Mouse (Mus musculus): ENCODE measurements at regions not wholly inside any gene's neighbourhood (a gene's known extent, or its start where the extent isn't known, plus 50 kb on each side); places are given as distances from the start of the nearest gene placed in this dataset.

DNA sequence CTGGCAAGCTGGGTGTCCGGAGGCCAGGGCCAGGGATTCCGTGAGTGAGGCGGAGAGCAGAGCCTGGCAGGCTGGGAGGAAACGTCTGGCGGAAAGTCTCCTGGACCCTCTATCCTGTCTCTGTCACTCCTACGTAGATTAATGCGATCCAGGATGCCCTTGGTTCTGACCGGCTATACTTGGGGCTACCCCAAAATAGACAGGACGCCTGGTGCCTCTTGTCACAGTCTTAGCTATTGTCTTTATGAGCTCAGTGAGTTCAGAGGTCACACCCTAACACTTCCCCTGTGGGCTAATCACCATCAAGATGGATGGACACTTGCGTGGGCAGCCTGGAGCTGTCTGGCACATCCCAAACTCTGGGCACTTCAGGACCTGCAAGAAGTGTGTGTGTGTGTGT is 258.9 kb downstream of the Dhx35 start:
- H3K4me3 ChIP-seq, result no peak overlapping the region
- H3K9me3 ChIP-seq, result no peaks in the 10 kb centered on the region
- peaks cover 4% of the 10 kb centered on the region; the same call in 1 of the 2 replicates for H3K27me3 ChIP-seq (replicated peaks)
- no peak overlapping the region for H3K4me2 ChIP-seq (replicated peaks)
- no peak overlapping the region for H3K9ac ChIP-seq
- WGBS, result 70% methylated on average over 10 of the region's 10 CpGs
- H3K4me1 ChIP-seq, result no peaks in the 10 kb centered on the region
- ATAC-seq (ENCODE audit: low FRiP score, low read depth), result 0 out of 2 replicates have a peak, but pooled peaks have one; percentile 9
- H3K36me3 ChIP-seq, result no peaks in the 10 kb centered on the region
- H3K27ac ChIP-seq, result no peak overlapping the region

- Histone ChIP-seq H3K27me3 (replicated peaks) (peaks cover 4% of the 10 kb centered on the region; the same call in 1 of the 2 replicates), H3K27ac (no peak overlapping the region), H3K9ac (no peak overlapping the region), H3K36me3 (no peaks in the 10 kb centered on the region), H3K4me3 (no peak overlapping the region), H3K4me2 (replicated peaks) (no peak overlapping the region), H3K9me3 (no peaks in the 10 kb centered on the region), H3K4me1 (no peaks in the 10 kb centered on the region)
- ATAC-seq (ENCODE audit: low FRiP score, low read depth), result peak; percentile 29; the same call in 1 of the 2 replicates
- 64% methylated on average over 4 of the region's 4 CpGs for WGBS
These were observed 259.3 kb downstream of the Dhx35 start for GRCm38 (mm10) chr2:159053936-159054335.

DNA sequence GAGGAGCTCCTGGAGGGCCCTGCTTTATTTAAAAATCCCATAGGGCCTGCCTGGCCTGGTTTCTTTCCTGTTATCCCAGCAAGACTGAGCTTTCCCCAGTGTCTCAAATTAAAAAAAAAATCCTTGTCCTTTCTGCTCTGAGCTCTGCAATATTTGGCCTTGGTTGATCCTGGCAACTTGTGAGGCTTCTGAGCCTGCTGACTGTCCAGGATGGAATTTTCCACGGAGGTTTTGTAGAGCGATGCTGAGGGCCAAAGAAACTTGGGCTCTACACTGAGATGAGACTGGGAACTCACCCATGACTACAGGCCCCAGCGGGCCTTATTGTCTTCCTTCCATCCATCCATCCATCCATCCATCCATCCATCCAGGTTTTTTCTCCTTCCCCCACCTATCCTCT is 259.8 kb downstream of the Dhx35 start:
- 94% methylated on average over 3 of the region's 3 CpGs for WGBS
- Histone ChIP-seq H3K9ac (no peak overlapping the region), H3K27me3 (replicated peaks) (peaks cover 4% of the 10 kb centered on the region; the same call in 1 of the 2 replicates), H3K4me1 (no peaks in the 10 kb centered on the region), H3K9me3 (no peaks in the 10 kb centered on the region), H3K36me3 (no peaks in the 10 kb centered on the region), H3K4me2 (replicated peaks) (no peak overlapping the region), H3K4me3 (no peak overlapping the region), H3K27ac (no peak overlapping the region)
- no peak for ATAC-seq (ENCODE audit: low FRiP score, low read depth)

DNA sequence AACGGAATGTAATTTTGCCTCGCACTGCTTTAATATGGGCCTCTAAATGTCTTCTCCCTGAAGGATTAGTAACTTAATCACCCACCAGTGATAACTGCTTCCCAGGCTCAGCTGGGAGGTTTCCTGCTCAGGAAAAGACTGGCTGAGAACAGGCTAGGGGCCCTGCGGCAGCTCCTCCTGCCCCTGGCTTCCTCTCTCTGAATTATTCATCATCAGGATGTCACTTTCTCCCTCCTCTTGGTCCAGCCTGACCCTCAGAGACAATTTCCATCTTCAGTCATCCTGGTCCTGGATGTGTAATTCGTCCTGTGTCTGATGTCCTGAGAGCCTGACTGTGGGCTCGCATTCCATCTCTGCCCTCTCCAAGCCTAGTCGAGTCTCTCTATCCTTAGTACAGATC is 261.2 kb downstream of the Dhx35 start:
- H3K9me3 ChIP-seq, result no peaks in the 10 kb centered on the region
- H3K4me2 ChIP-seq (replicated peaks), result no peak overlapping the region
- H3K27ac ChIP-seq, result no peak overlapping the region
- no peak overlapping the region for H3K9ac ChIP-seq
- no peak overlapping the region for H3K4me3 ChIP-seq
- H3K4me1 ChIP-seq, result no peaks in the 10 kb centered on the region
- peaks cover 4% of the 10 kb centered on the region; the same call in 1 of the 2 replicates for H3K27me3 ChIP-seq (replicated peaks)
- no peaks in the 10 kb centered on the region for H3K36me3 ChIP-seq
- no peak for ATAC-seq (ENCODE audit: low FRiP score, low read depth)
- 64% methylated on average over 6 of the region's 6 CpGs for WGBS

DNA sequence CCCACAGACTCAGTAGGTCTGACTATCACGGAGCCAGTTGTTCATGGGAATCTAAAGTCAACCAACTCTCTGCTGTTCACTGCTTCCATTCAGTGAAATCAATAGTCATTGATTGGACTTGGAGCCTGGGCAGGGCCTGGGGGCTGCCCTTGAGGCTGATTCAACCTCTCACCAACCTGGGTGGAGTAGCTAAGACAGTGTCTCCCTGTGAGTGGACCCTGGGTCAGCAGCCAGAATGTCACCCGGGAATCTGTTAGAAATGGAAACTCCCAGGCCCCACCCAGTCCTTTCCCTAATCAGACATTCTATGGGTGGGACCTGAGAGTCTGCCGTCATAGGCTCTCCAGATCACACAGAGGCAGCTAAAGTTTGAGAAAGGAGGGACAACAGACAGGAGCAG is 262.4 kb downstream of the Dhx35 start:
- H3K4me2 ChIP-seq (replicated peaks), result no peak overlapping the region
- H3K9me3 ChIP-seq, result no peaks in the 10 kb centered on the region
- no peak for ATAC-seq (ENCODE audit: low FRiP score, low read depth)
- H3K4me3 ChIP-seq, result no peak overlapping the region
- WGBS, result 86% methylated on average over 3 of the region's 3 CpGs
- H3K27me3 ChIP-seq (replicated peaks), result peaks cover 4% of the 10 kb centered on the region; the same call in 1 of the 2 replicates
- no peak overlapping the region for H3K27ac ChIP-seq
- H3K9ac ChIP-seq, result no peak overlapping the region
- H3K4me1 ChIP-seq, result no peaks in the 10 kb centered on the region
- H3K36me3 ChIP-seq, result no peaks in the 10 kb centered on the region

- Histone ChIP-seq H3K9me3 (no peaks in the 10 kb centered on the region), H3K27me3 (replicated peaks) (peaks cover 3% of the 10 kb centered on the region), H3K9ac (no peak overlapping the region), H3K27ac (no peak overlapping the region), H3K4me1 (no peaks in the 10 kb centered on the region), H3K4me2 (replicated peaks) (no peak overlapping the region), H3K4me3 (no peak overlapping the region), H3K36me3 (no peaks in the 10 kb centered on the region)
- WGBS, result 69% methylated on average over 5 of the region's 5 CpGs
- no peak for ATAC-seq (ENCODE audit: low FRiP score, low read depth)
These were observed 262.9 kb downstream of the Dhx35 start for GRCm38 (mm10) chr2:159057506-159057905.

DNA sequence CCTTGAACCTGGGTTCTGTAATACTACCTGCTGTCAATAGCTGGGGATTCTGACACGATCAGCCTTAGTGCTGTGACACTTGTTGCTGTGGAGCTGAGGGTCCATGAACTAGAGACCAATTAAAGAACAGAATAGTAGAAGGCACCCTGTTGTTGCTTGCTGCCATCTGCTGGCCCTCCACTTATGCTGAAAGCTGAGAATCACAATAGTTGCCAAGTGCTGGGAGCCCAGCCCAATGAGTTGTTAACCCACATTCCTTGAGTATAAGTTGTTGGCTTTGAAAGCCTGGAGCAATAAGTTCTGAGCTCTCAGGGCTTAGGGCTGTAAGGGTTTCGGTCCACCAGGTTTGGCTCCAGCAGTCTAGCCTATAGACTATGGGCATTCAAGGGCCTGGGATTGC is 267.7 kb downstream of the Dhx35 start:
- no peaks in the 10 kb centered on the region for H3K4me1 ChIP-seq
- no peak overlapping the region for H3K4me3 ChIP-seq
- no peak for ATAC-seq (ENCODE audit: low FRiP score, low read depth)
- no peak overlapping the region for H3K27ac ChIP-seq
- no peak overlapping the region for H3K4me2 ChIP-seq (replicated peaks)
- no peaks in the 10 kb centered on the region for H3K9me3 ChIP-seq
- H3K9ac ChIP-seq, result no peak overlapping the region
- H3K27me3 ChIP-seq (replicated peaks), result peaks cover 5% of the 10 kb centered on the region
- 80% methylated on average over 2 of the region's 2 CpGs for WGBS
- H3K36me3 ChIP-seq, result no peaks in the 10 kb centered on the region

GRCm38 (mm10) chr2:159062666-159063065 is 268.1 kb downstream of the Dhx35 start:
- no peaks in the 10 kb centered on the region for H3K9me3 ChIP-seq
- peaks cover 8% of the 10 kb centered on the region for H3K27me3 ChIP-seq (replicated peaks)
- H3K4me1 ChIP-seq, result no peaks in the 10 kb centered on the region
- H3K9ac ChIP-seq, result no peak overlapping the region
- no peak overlapping the region for H3K4me3 ChIP-seq
- no peak overlapping the region for H3K27ac ChIP-seq
- no peak overlapping the region for H3K4me2 ChIP-seq (replicated peaks)
- 81% methylated on average over 2 of the region's 2 CpGs for WGBS
- no peak for ATAC-seq (ENCODE audit: low FRiP score, low read depth)
- H3K36me3 ChIP-seq, result no peaks in the 10 kb centered on the region

DNA sequence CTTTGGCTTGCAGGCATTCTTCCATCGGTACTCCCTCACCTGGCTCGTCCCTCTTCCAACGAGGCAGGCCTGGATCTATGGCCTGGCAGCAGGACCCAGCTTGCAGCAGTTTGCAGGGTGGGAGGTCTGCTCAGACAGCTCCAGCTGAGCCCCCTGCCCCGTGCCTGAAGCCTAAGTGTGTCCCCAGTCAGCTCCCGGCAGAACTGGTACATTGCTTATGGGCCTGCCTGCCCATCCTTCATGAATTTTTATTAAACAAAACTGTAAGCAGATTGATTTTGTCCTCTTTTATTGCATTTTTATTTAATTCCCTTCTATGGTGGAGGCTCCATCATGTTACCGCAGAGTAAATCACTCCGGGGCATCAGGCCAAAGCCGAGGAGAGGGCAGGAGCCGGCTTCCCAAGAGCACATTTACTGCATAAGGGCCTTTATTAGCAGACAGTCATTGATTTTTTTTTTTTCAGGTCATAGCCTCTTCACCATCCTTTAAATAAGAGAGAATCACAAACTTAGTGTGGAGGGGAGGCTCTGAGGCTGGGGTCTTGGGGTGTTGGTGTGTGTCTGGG is 269.9 kb downstream of the Dhx35 start:
- Histone ChIP-seq H3K27ac (no peak overlapping the region), H3K36me3 (no peaks in the 10 kb centered on the region), H3K27me3 (replicated peaks) (peaks cover 24% of the 10 kb centered on the region; the same call in 1 of the 2 replicates), H3K9me3 (no peaks in the 10 kb centered on the region), H3K4me1 (0 out of 2 replicates have a peak, but pooled peaks cover 4% of the 10 kb centered on the region), H3K9ac (no peak overlapping the region), H3K4me3 (no peak overlapping the region), H3K4me2 (replicated peaks) (no peak overlapping the region)
- no peak for ATAC-seq (ENCODE audit: low FRiP score, low read depth)
- 55% methylated on average over 9 of the region's 9 CpGs for WGBS

DNA sequence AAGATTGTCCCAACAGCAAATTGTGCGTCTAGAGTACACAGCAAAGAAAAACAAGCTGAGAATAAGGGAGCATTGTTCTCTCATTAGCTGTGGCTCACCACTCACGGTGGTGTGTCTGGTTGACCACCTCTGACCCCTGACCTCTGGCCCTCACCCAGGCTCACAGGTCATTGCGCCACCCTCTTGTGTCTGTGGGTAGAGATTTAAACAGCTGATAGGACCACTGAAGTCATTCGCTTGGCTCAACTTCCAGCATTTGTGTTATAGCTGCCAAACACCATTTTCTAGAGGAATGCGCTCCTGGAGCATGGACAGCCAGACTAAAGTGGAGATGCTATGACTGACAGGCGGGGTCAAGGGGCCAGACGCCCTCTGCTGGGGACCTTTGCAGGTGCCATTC is 272.9 kb downstream of the Dhx35 start:
- Histone ChIP-seq H3K27me3 (replicated peaks) (peaks cover 50% of the 10 kb centered on the region), H3K4me3 (no peak overlapping the region), H3K9me3 (0 out of 2 replicates have a peak, but pooled peaks cover 3% of the 10 kb centered on the region), H3K27ac (no peak overlapping the region), H3K4me1 (0 out of 2 replicates have a peak, but pooled peaks cover 4% of the 10 kb centered on the region), H3K9ac (no peak overlapping the region), H3K36me3 (no peaks in the 10 kb centered on the region), H3K4me2 (replicated peaks) (no peak overlapping the region)
- 44% methylated on average over 7 of the region's 7 CpGs for WGBS
- no peak for ATAC-seq (ENCODE audit: low FRiP score, low read depth)

GRCm38 (mm10) chr2:159068303-159069020 is 273.9 kb downstream of the Dhx35 start:
- H3K4me2 ChIP-seq (replicated peaks), result no peak overlapping the region
- 0 out of 2 replicates have a peak, but pooled peaks cover 3% of the 10 kb centered on the region for H3K9me3 ChIP-seq
- 38% methylated on average over 7 of the region's 7 CpGs for WGBS
- ATAC-seq (ENCODE audit: low FRiP score, low read depth), result no peak
- H3K4me1 ChIP-seq, result 0 out of 2 replicates have a peak, but pooled peaks cover 4% of the 10 kb centered on the region
- no peak overlapping the region for H3K4me3 ChIP-seq
- H3K27me3 ChIP-seq (replicated peaks), result peaks cover 54% of the 10 kb centered on the region
- no peaks in the 10 kb centered on the region for H3K36me3 ChIP-seq
- H3K9ac ChIP-seq, result no peak overlapping the region
- H3K27ac ChIP-seq, result no peak overlapping the region

- no peaks in the 10 kb centered on the region for H3K36me3 ChIP-seq
- 0 out of 2 replicates have a peak, but pooled peaks cover 4% of the 10 kb centered on the region for H3K4me1 ChIP-seq
- H3K4me3 ChIP-seq, result no peak overlapping the region
- H3K9ac ChIP-seq, result no peak overlapping the region
- H3K9me3 ChIP-seq, result 0 out of 2 replicates have a peak, but pooled peaks cover 3% of the 10 kb centered on the region
- no peak overlapping the region for H3K4me2 ChIP-seq (replicated peaks)
- H3K27ac ChIP-seq, result no peak overlapping the region
- WGBS, result 6% methylated on average over 6 of the region's 6 CpGs
- peaks cover 58% of the 10 kb centered on the region for H3K27me3 ChIP-seq (replicated peaks)
- peak; percentile 41; the same call in 1 of the 2 replicates for ATAC-seq (ENCODE audit: low FRiP score, low read depth)
These were observed 274.6 kb downstream of the Dhx35 start for GRCm38 (mm10) chr2:159069180-159069579.

Data from neural tube, embryonic 12.5 days (tissue).